Mouse (Mus musculus) erythroblast, embryonic 14.5 days (primary cell): ENCODE data around the gene Arl15.

Experiments used
- GATA1 ChIP-seq: IDR thresholded peaks from 2 replicates; pipeline ENCODE4 v1.6.1; 2012; ENCODE audit warnings: low read length, inconsistent platforms, mixed read lengths
- TAL1 ChIP-seq: IDR thresholded peaks from 3 replicates; pipeline ENCODE4 v1.6.1; 2012; ENCODE audit warnings: low read length, inconsistent platforms, mixed read lengths

DNA sequence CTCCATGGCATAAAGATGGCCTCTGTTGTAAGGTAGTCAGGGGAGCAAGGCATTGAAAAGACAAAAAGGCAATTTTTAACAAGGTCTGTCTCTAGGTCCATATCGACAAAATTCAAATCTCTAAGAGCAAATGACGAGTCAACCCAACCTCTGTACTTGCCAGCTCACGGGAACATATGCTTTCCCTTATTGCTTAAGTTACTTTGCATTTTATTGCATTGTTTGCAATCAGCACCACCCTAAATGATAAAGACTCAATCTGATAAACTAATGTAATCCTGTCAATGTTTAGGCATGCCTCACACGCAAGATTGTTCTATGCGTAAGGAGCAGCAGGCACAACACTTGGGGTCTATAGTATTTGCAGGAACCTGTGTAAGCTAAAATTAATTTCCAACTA is 24.0 kb upstream of the Arl15 start:
- TF ChIP-seq GATA1 (no peak), TAL1 (no peak)
